Mouse (Mus musculus) spleen, postnatal 4 days (tissue): ENCODE measurements around the gene Atp6ap1l.
A peak's percentile ranks its signal among the peaks of the same experiment; 100 is the strongest.
"Not testable (repeated sequence)": the region's sequence is repeated elsewhere in the genome, so short reads cannot be mapped to it uniquely, and the experiment has no call there.

Source experiments
- DNase-seq, 2 experiments: peaks; one replicate each; pipeline ENCODE4 v3.0.0; 2022; ENCODE audit warnings: low spot score in 2 of 2

Gene Atp6ap1l

GRCm38 (mm10) chr13:90905176-90905575, at the start of gene Atp6ap1l:
Gene Atp6ap1l, minus strand, starts transcription at chr13:90905355.
- DNase-seq, result no peak

- no peak for DNase-seq
Measured at GRCm38 (mm10) chr13:90939600-90939999, 34.4 kb upstream of the Atp6ap1l start.

GRCm38 (mm10) chr13:90939192-90939591, 34.0 kb upstream of the Atp6ap1l start:
- DNase-seq, result peak in 1 of 2 experiments; percentile 52

GRCm38 (mm10) chr13:90935852-90936251, 30.7 kb upstream of the Atp6ap1l start:
- no peak for DNase-seq

- DNase-seq, result no peak
Measured at GRCm38 (mm10) chr13:90933256-90933655, 28.1 kb upstream of the Atp6ap1l start.

- DNase-seq, result peak; percentile 69 to 81
Measured at GRCm38 (mm10) chr13:90929847-90930246, 24.7 kb upstream of the Atp6ap1l start.

- not testable (repeated sequence) for DNase-seq
Measured at GRCm38 (mm10) chr13:90928266-90928665, 23.1 kb upstream of the Atp6ap1l start.

- DNase-seq, result no peak
Measured at GRCm38 (mm10) chr13:90926938-90927633, 21.9 kb upstream of the Atp6ap1l start.

- no peak for DNase-seq
Measured at GRCm38 (mm10) chr13:90926125-90926765, 21.1 kb upstream of the Atp6ap1l start.

- peak in 1 of 2 experiments; percentile 36 for DNase-seq
Measured at GRCm38 (mm10) chr13:90925191-90925590, 20.0 kb upstream of the Atp6ap1l start.

- DNase-seq, result peak in 1 of 2 experiments; percentile 38
Measured at GRCm38 (mm10) chr13:90924072-90924471, 18.9 kb upstream of the Atp6ap1l start.

- DNase-seq, result not testable (repeated sequence)
Measured at GRCm38 (mm10) chr13:90923617-90924016, 18.5 kb upstream of the Atp6ap1l start.

- peak; percentile 89 to 95 for DNase-seq
Measured at GRCm38 (mm10) chr13:90922751-90923612, 17.8 kb upstream of the Atp6ap1l start, which contains the start of gene Rps23. Gene Rps23, plus strand, starts transcription at chr13:90922958.

GRCm38 (mm10) chr13:90914721-90915120, 9.6 kb upstream of the Atp6ap1l start:
- no peak for DNase-seq

- no peak for DNase-seq
Measured at GRCm38 (mm10) chr13:90913675-90914192, 8.6 kb upstream of the Atp6ap1l start.

GRCm38 (mm10) chr13:90912760-90913674, 7.9 kb upstream of the Atp6ap1l start:
- DNase-seq, result no peak

- no peak for DNase-seq
Measured at GRCm38 (mm10) chr13:90907376-90907775, 2.2 kb upstream of the Atp6ap1l start.

- no peak for DNase-seq
Measured at GRCm38 (mm10) chr13:90896821-90897220, 8.3 kb downstream of the Atp6ap1l start.

GRCm38 (mm10) chr13:90896098-90896497, 9.1 kb downstream of the Atp6ap1l start:
- DNase-seq, result no peak

GRCm38 (mm10) chr13:90894819-90895218, 10.3 kb downstream of the Atp6ap1l start:
- DNase-seq, result no peak

- DNase-seq, result no peak
Measured at GRCm38 (mm10) chr13:90890111-90890510, 15.0 kb downstream of the Atp6ap1l start.
